Mouse (Mus musculus) embryonic facial prominence, embryonic 13.5 days (tissue): Measurements from ENCODE around the gene Ghr. TPM values are rescaled to one million over a fixed set of nuclear protein-coding genes. Genes with fewer than 3 reads are reported as not detected.
A peak's percentile ranks its signal among the peaks of the same experiment; 100 is the strongest.

Source experiments
- ATAC-seq: fragments of 200-750 bp; cut with Nextera tagmentation; 2 replicates; pipeline ENCODE4 v1.8.0; 2017; ENCODE audit warnings: low read depth; ENCODE audit not compliant: insufficient number of reproducible peaks, insufficient read depth, low FRiP score, low TSS enrichment
- H3K27ac ChIP-seq: fragments of 300-500 bp; sonication (generic); 2 replicates; pipeline ENCODE4 v1.5.1; 2015; ENCODE audit warnings: moderate library complexity, mild to moderate bottlenecking, inconsistent platforms
- H3K27me3 ChIP-seq: fragments of 300-500 bp; sonication (generic); 2 replicates; pipeline ENCODE4 v1.6.1; 2015; ENCODE audit warnings: mild to moderate bottlenecking, inconsistent platforms
- H3K36me3 ChIP-seq: fragments of 300-500 bp; sonication (generic); 2 replicates; pipeline ENCODE4 v1.6.1; 2015; ENCODE audit warnings: mild to moderate bottlenecking, inconsistent platforms
- H3K4me1 ChIP-seq: fragments of 300-500 bp; sonication (generic); 2 replicates; pipeline ENCODE4 v1.6.1; 2015; ENCODE audit warnings: inconsistent platforms
- H3K4me2 ChIP-seq: fragments of 300-500 bp; sonication (generic); 2 replicates; pipeline ENCODE4 v1.6.1; 2015; ENCODE audit warnings: moderate library complexity, mild to moderate bottlenecking, inconsistent platforms
- H3K4me3 ChIP-seq: fragments of 300-500 bp; sonication (generic); 2 replicates; pipeline ENCODE4 v1.5.1; 2015; ENCODE audit warnings: mild to moderate bottlenecking, inconsistent platforms
- H3K9ac ChIP-seq: fragments of 300-500 bp; sonication (generic); 2 replicates; pipeline ENCODE4 v1.6.1; 2015; ENCODE audit warnings: mild to moderate bottlenecking, inconsistent platforms
- H3K9me3 ChIP-seq: fragments of 300-500 bp; sonication (generic); 2 replicates; pipeline ENCODE4 v1.6.1; 2016; ENCODE audit warnings: inconsistent platforms
- WGBS: fragments of 180-500 bp; shearing (Covaris S2); methylation state at CpG from one replicate; pipeline ENCODE4 v1.1.7; 2015; ENCODE audit warnings: mixed read lengths; 5-methylcytosine and 5-hydroxymethylcytosine counted together
- polyA plus RNA-seq: library from polyadenylated mRNA; unstranded; fragments of >200 nt; fragmentation: Nextera tagmentation; extraction: Ambion mirVana; gene quantifications from 2 replicates; pipeline ENCODE4 v1.2.1, GENCODE M21; 2015

Gene Ghr
- polyA plus RNA-seq, 1 experiment from 2014 or later, result 49.1 TPM

DNA sequence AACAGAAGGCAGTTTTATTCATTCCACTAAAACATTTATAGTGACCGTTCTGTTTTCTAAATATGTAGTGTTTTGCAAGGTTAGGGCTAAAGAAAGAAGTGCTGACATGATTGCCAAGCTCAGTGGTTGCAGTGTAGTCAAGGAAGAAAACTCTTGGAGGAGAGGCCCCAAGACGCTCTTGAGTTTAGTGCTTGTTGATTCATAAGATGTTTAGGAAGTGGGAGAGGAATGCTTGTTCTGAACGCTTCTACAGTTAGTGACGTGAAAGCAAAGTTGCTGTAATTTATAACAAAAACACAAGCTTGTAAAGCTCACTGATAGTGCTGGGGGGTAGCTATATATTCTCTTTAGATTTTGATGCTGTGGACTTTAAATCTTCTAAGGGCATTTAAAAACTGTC, 174.8 kb downstream of the Ghr start:
- Histone ChIP-seq H3K4me2 (no peak overlapping the region), H3K27ac (no peak overlapping the region), H3K27me3 (no peaks in the 10 kb centered on the region), H3K9ac (no peak overlapping the region), H3K9me3 (no peaks in the 10 kb centered on the region), H3K4me3 (no peak overlapping the region), H3K4me1 (no peaks in the 10 kb centered on the region), H3K36me3 (no peaks in the 10 kb centered on the region)
- ATAC-seq, result no peak
- 86% methylated on average over 4 of the region's 4 CpGs for WGBS

DNA sequence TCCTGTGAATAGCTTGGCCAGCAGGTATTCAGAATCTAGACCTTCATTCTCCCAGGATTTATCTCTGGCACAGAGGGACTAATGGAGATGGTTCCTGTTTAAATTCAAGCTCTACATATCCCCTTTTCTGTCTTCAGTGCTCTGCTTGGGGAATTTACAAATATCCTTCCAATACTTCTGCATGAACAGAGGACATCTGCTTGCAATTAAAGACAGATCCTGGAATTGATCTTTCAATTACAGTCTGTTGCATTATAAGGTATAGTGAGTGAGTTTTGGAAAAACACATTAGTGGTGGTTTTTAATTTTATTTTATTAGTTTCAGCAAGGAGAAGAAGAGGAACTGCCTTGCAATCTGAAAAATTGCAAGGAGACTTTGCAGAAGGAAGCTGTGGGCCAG, 184.1 kb downstream of the Ghr start:
- Histone ChIP-seq H3K4me1 (peaks cover 36% of the 10 kb centered on the region), H3K4me3 (no peak overlapping the region), H3K36me3 (no peaks in the 10 kb centered on the region), H3K4me2 (no peak overlapping the region), H3K27ac (peak overlapping the region; percentile 77), H3K27me3 (no peaks in the 10 kb centered on the region), H3K9me3 (no peaks in the 10 kb centered on the region), H3K9ac (no peak overlapping the region)
- no peak for ATAC-seq

DNA sequence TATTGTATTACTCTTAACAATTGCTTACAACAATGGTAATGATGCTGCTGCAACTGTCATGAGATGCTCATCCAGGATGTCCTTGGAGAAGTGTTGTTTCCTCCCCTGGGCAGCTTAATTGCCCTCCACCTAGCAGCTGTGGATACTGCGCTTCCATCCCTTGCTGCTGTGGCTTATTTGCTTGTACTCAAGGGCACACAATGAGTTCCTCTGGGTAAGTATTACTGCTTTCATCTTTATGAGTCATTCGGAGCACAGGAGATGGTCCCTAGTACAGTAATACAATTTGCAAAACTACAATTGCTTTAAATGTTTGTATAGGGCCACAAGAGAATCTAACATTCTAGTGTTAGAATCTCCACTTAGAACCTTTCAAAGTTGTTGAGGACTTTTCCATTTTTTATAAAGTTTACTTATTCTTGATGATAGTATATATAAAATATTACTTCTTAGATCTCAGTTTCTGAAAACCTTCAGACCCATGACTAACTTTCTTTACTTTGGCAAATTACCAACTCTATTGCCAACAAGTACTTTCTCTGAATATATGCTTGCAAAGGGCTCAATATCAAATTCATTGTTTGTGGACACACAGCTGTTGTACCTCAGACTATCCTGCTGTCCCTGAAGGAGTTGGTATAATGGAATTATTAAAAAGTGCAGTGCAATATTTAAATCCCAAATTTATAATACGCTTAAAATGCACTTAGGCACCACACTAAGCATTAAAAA, 185.8 kb downstream of the Ghr start:
- no peak for ATAC-seq
- 75% methylated on average over 3 of the region's 3 CpGs for WGBS
- H3K27ac ChIP-seq, result peak overlapping the region; percentile 28; the same call in 1 of the 2 replicates

DNA sequence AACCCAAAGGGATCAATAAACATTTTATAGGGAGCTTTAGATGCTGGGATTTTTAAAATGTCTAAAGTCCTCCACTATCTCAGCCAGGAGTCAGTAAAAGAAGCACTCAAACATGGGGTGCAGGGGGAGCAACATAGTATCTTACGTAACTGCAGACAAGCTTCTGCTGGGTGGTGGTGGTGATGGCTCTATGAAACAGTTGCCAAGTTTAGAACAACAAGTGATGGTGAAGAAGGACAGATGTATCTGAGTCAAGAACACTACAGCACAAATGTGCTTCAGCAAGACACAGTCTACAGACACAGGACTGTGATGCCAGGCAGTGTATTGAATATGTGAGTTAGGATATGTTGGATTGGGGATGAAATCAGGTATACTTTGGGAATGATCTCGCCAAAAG, 187.1 kb downstream of the Ghr start:
- 79% methylated on average over 2 of the region's 2 CpGs for WGBS
- Histone ChIP-seq H3K4me1 (peaks cover 29% of the 10 kb centered on the region), H3K27ac (no peak overlapping the region), H3K36me3 (no peaks in the 10 kb centered on the region), H3K4me3 (no peak overlapping the region), H3K27me3 (no peaks in the 10 kb centered on the region), H3K4me2 (no peak overlapping the region), H3K9me3 (no peaks in the 10 kb centered on the region), H3K9ac (no peak overlapping the region)
- ATAC-seq, result no peak

More for the DNA sequence above, 185.8 kb downstream of the Ghr start:
- no peak overlapping the region for H3K4me3 ChIP-seq
- H3K36me3 ChIP-seq, result no peaks in the 10 kb centered on the region
- H3K27me3 ChIP-seq, result no peaks in the 10 kb centered on the region
- no peak overlapping the region for H3K9ac ChIP-seq
- no peaks in the 10 kb centered on the region for H3K9me3 ChIP-seq
- no peak overlapping the region for H3K4me2 ChIP-seq
- H3K4me1 ChIP-seq, result peaks cover 33% of the 10 kb centered on the region

DNA sequence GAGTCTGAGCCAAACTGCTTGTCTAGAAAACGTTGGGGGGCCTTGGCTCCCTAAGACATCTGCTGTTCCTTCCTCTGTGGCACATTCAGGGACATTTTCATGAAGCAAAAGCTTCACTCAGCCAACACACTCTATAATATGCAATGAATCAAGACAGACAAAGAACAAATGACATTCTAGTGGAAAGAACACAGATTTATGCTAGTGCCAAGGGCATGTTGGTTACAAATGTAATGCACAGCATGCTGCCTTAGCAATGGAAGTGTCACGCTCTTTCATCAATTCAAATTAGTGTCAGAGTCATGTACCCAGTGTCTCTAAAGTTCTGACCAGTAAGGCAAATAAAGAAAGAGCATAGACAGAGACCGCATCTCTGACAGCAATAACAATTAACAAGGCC, 187.6 kb downstream of the Ghr start:
- 81% methylated on average over 3 of the region's 3 CpGs for WGBS
- Histone ChIP-seq H3K4me1 (peaks cover 25% of the 10 kb centered on the region), H3K27me3 (no peaks in the 10 kb centered on the region), H3K36me3 (no peaks in the 10 kb centered on the region), H3K4me2 (no peak overlapping the region), H3K9me3 (no peaks in the 10 kb centered on the region), H3K4me3 (no peak overlapping the region), H3K27ac (no peak overlapping the region), H3K9ac (no peak overlapping the region)
- ATAC-seq, result no peak

DNA sequence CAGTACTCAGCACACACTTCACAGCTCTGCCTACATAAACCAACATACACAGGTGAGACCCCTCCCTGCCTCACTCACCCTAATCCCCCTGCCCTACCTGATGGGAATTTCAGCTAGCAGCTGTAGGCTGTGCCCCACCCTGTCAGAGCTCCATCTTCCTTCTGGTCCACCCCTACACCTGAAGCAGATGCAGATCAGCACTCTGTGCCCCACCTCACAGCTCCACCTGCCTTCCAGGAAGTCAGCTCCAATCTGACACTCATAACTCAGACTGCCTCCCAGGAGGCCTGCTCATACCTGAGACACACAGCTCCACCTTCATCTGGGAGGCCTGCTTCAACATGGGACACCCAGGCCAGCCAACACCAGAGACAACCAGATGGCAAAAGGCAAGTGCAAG, 192.6 kb downstream of the Ghr start:
- H3K27ac ChIP-seq, result no peak overlapping the region
- no peak for ATAC-seq
- H3K9ac ChIP-seq, result no peak overlapping the region
- H3K27me3 ChIP-seq, result no peaks in the 10 kb centered on the region
- no peak overlapping the region for H3K4me3 ChIP-seq
- no peak overlapping the region for H3K4me2 ChIP-seq
- H3K36me3 ChIP-seq, result no peaks in the 10 kb centered on the region
- H3K4me1 ChIP-seq, result peaks cover 18% of the 10 kb centered on the region
- no peaks in the 10 kb centered on the region for H3K9me3 ChIP-seq

DNA sequence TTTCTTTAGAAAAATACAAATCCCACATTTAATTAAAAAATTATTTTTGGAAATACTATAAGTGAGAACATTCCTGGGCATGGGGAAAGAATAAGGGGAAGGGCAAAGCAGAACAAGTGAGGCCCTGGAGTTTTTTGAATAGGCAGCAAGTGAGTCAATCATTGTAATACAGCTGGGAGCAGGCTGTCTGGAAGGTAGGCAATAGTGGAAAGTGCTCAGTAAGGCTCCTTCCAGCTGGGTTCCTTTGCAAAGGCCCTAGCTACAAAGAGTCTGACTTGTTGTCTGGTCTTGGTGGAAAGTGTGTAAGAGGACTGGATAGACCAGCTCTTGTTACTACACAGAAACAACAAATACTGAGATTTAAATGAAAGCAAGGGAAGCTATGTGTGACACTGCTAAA, 194.3 kb downstream of the Ghr start:
- Histone ChIP-seq H3K27ac (peak overlapping the region; percentile 66), H3K36me3 (no peaks in the 10 kb centered on the region), H3K9me3 (no peaks in the 10 kb centered on the region), H3K4me2 (no peak overlapping the region), H3K27me3 (no peaks in the 10 kb centered on the region), H3K4me1 (peaks cover 22% of the 10 kb centered on the region), H3K4me3 (no peak overlapping the region), H3K9ac (no peak overlapping the region)
- ATAC-seq, result no peak

DNA sequence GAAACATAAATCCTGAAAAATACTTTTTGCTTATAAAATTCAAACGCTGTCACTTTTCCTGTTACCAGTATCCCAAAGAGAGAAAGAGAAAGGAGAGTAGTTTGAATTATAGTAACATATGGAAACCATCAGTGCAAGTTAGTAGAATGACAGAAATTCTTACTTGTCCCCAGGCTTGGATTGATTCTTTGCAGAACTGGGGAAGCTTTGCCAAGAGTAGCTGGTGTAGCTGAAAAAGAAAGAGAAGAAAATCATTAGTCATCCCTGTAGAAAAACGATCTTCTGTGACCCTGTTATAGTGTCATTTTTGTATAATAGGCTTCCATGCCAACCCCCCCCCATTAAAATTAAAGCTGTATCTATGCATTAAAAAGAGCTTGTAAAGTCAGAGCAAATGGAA, 194.8 kb downstream of the Ghr start:
- ATAC-seq, result no peak
- no peaks in the 10 kb centered on the region for H3K9me3 ChIP-seq
- no peak overlapping the region for H3K27ac ChIP-seq
- H3K4me1 ChIP-seq, result peaks cover 22% of the 10 kb centered on the region
- H3K4me2 ChIP-seq, result no peak overlapping the region
- WGBS, result 31% methylated on average over 2 of the region's 2 CpGs
- no peak overlapping the region for H3K9ac ChIP-seq
- no peak overlapping the region for H3K4me3 ChIP-seq
- H3K36me3 ChIP-seq, result no peaks in the 10 kb centered on the region
- H3K27me3 ChIP-seq, result no peaks in the 10 kb centered on the region

DNA sequence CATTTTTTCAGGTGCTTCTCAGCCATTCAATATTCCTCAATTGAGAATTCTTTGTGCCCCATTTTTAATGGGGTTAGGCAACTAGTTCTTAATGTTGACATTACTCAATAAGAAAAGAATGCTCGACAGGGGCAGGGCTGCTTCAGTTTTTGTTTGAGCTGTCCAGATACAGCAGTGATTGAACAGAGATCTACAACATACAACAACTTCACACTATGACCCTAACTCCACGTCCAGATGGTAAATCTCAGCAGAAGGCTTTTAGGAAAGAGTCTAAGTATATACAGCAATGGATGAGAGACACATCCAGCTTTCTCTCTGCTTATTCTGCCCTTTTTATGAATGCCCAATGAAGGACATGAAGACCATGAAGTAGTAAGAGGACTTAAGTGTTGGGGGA, 199.5 kb downstream of the Ghr start:
- H3K9me3 ChIP-seq, result no peaks in the 10 kb centered on the region
- 71% methylated on average over 2 of the region's 2 CpGs for WGBS
- H3K36me3 ChIP-seq, result no peaks in the 10 kb centered on the region
- ATAC-seq, result no peak
- H3K4me2 ChIP-seq, result no peak overlapping the region
- H3K4me3 ChIP-seq, result no peak overlapping the region
- H3K4me1 ChIP-seq, result peaks cover 11% of the 10 kb centered on the region
- H3K9ac ChIP-seq, result no peak overlapping the region
- no peaks in the 10 kb centered on the region for H3K27me3 ChIP-seq
- no peak overlapping the region for H3K27ac ChIP-seq

DNA sequence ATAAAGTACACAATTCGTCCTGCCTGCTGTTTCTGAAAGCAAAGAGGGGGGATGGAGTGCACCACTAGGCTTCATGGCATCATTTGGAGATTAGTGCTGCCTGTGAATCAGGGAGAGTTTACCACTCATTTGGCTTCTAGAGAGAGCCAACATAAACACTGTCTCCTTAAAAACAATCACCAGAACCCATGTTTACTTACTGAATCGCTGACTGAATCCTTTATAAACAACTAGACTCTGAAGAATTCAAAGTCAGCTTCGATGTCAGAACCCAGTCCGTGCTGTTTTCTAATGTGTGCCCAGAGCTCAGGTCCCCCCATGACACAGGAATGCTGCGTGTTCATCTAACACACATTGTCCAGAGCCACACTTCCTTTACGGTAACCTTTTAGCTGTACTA, 201.9 kb downstream of the Ghr start:
- no peaks in the 10 kb centered on the region for H3K36me3 ChIP-seq
- 0 out of 2 replicates have a peak, but pooled peaks cover 4% of the 10 kb centered on the region for H3K4me1 ChIP-seq
- no peaks in the 10 kb centered on the region for H3K27me3 ChIP-seq
- no peak for ATAC-seq
- no peak overlapping the region for H3K4me2 ChIP-seq
- no peaks in the 10 kb centered on the region for H3K9me3 ChIP-seq
- 65% methylated on average over 6 of the region's 6 CpGs for WGBS
- H3K4me3 ChIP-seq, result no peak overlapping the region
- H3K9ac ChIP-seq, result no peak overlapping the region
- no peak overlapping the region for H3K27ac ChIP-seq

DNA sequence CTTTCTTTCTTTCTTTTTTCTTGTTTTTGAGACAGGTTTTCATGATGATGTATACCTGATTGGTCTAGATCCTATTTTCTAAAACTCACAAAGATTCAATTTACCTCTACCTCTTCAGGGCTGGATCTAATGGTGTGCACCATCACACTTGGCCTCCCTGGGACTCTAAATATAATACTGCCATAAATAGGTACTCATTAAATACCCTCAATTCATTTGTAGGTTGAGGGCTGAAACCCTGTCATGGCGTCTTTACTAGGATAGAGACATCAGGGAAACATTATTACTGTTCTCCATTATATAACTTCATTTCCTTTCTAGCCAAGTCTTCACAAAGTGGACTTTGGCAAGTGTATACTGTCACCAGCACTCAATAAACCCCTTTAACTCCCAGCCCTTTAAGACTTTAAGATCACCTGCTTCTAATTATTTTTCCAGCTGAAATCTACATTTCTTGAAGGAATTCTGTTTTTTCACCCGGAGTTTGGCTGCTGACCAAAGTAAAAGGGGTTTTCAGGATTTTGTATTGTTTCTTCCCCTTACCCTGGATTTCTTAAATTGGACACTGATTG, 214.9 kb downstream of the Ghr start:
- H3K4me2 ChIP-seq, result no peak overlapping the region

DNA sequence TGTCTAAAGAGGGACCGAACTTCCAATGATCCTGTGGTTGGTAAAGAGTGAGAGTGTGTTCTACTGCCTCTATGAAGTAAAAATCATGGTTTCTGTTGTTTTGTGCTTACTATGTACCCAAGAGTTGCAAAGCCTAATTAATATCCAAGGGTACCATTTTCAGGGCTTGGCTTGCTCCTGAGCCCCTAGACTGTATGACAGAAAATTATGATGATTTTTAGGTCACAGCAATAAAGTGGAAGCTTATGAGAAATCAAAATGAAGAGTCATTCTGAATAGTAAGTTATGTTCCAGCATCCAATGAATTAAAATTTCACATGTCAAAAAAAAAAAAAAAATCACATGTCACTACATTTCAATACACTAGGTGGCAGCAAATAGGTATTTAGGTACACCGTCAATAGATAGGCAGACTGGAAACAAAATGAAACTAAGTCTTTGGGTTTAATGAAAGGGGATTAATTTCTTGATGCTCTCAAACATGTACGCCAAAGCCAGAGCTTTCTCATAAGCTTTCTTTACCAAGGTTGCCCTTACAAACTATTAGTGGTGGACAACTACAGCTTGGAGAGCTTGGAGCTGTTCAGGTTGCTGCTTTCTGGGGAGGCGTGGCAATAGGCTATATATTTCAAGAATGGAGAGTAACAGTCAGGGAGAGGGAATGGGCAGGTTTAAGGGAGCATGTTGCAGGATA, 227.1 kb downstream of the Ghr start:
- no peaks in the 10 kb centered on the region for H3K36me3 ChIP-seq
- H3K4me3 ChIP-seq, result peak overlapping the region; percentile 21; the same call in 1 of the 2 replicates
- no peak for ATAC-seq
- WGBS, result 52% methylated on average over 4 of the region's 4 CpGs
- H3K4me1 ChIP-seq, result no peaks in the 10 kb centered on the region
- no peaks in the 10 kb centered on the region for H3K27me3 ChIP-seq
- H3K27ac ChIP-seq, result no peak overlapping the region
- 0 out of 2 replicates have a peak, but pooled peaks cover 2% of the 10 kb centered on the region for H3K9me3 ChIP-seq
- H3K9ac ChIP-seq, result no peak overlapping the region
- peak overlapping the region; percentile 50 for H3K4me2 ChIP-seq

More for the DNA sequence above, 214.9 kb downstream of the Ghr start:
- no peaks in the 10 kb centered on the region for H3K4me1 ChIP-seq
- no peak for ATAC-seq
- H3K4me3 ChIP-seq, result no peak overlapping the region
- H3K36me3 ChIP-seq, result no peaks in the 10 kb centered on the region
- H3K9me3 ChIP-seq, result peaks cover 21% of the 10 kb centered on the region
- H3K9ac ChIP-seq, result no peak overlapping the region
- H3K27ac ChIP-seq, result no peak overlapping the region
- 42% methylated on average over 2 of the region's 2 CpGs for WGBS
- H3K27me3 ChIP-seq, result no peaks in the 10 kb centered on the region
